Mouse (Mus musculus) yolk sac, embryonic 10.5 days (tissue): ENCODE results near the gene Dnah2.
A peak's percentile ranks its signal among the peaks of the same experiment; 100 is the strongest.

Experiments
- DNase-seq: peaks from one replicate; pipeline ENCODE4 v3.0.0-alpha.2; 2017; ENCODE audit warnings: low spot score

Gene Dnah2

GRCm38 (mm10) chr11:69406867-69407723 lies 141.8 kb downstream of the Dnah2 start:
- peak; percentile 67 for DNase-seq

GRCm38 (mm10) chr11:69406282-69406681 lies 142.6 kb downstream of the Dnah2 start:
- DNase-seq, result no peak

- DNase-seq, result no peak
Observed at GRCm38 (mm10) chr11:69405397-69406200, 143.3 kb downstream of the Dnah2 start.

GRCm38 (mm10) chr11:69404595-69405396 lies 144.1 kb downstream of the Dnah2 start:
- no peak for DNase-seq

- no peak for DNase-seq
Observed at GRCm38 (mm10) chr11:69403691-69404594, 145.0 kb downstream of the Dnah2 start.

GRCm38 (mm10) chr11:69401987-69402386 lies 146.9 kb downstream of the Dnah2 start:
- no peak for DNase-seq

- DNase-seq, result peak; percentile 86
Observed at GRCm38 (mm10) chr11:69401210-69401637, 147.7 kb downstream of the Dnah2 start.

GRCm38 (mm10) chr11:69400083-69400850 lies 148.6 kb downstream of the Dnah2 start:
- DNase-seq, result no peak

GRCm38 (mm10) chr11:69399201-69400082 lies 149.5 kb downstream of the Dnah2 start:
- peak; percentile 32 for DNase-seq

- DNase-seq, result peak; percentile 49
Observed at GRCm38 (mm10) chr11:69398486-69399200, 150.3 kb downstream of the Dnah2 start.

- peak; percentile 82 for DNase-seq
Observed at GRCm38 (mm10) chr11:69398059-69398458, 150.9 kb downstream of the Dnah2 start, which contains the start of gene Tmem88. Gene Tmem88 (minus strand): TSS chr11:69398234.

GRCm38 (mm10) chr11:69397581-69398057 lies 151.3 kb downstream of the Dnah2 start:
- DNase-seq, result peak; percentile 43

GRCm38 (mm10) chr11:69396772-69397171 lies 152.1 kb downstream of the Dnah2 start:
- no peak for DNase-seq

GRCm38 (mm10) chr11:69395634-69396373 lies 153.1 kb downstream of the Dnah2 start:
- DNase-seq, result peak; percentile 99

GRCm38 (mm10) chr11:69395235-69395633 lies 153.7 kb downstream of the Dnah2 start, which contains the start of the genes Naa38 and Cyb5d1:
Gene Naa38 (plus strand): TSS chr11:69395487.
Gene Cyb5d1 (minus strand): TSS chr11:69395631.
- peak; percentile 94 for DNase-seq

GRCm38 (mm10) chr11:69394591-69395167 lies 154.2 kb downstream of the Dnah2 start:
- peak; percentile 35 for DNase-seq
